In the genomic region with DNA sequence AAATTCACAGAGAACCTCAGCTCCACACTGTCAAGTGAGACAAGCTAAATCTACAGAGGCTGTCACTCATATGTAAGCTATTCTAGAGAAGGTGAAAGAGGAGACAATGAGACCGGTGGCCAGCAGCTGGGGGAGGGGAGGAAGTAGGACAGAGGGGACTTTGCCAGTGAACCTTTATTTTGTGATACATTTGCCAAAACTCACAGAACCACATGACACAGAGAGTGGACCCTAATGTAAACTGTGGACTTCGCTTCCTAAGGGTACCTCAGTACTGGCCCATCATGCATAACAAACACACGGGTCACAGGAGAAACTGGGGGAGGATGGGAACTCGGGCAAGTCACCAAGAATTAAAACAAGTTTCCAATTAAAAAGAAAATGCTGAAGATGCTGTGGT, we compare ENCODE assay signal across 16 mouse cellular contexts. TPM values are rescaled to one million over a fixed set of nuclear protein-coding genes. Genes with fewer than 3 reads are reported as not detected.
A peak's percentile ranks its signal among the peaks of the same experiment; 100 is the strongest.
DNase-seq lines count a peak whose midpoint lies in the region; ATAC-seq and TF ChIP-seq lines count a peak whose summit lies in the region.
"Had no signal": no experiment of that assay in that cellular context is flagged by ENCODE, and none has a peak within 500 bp of the region (broad histone marks: within the 10 kb centered on the region; RNA-seq: fewer than 3 reads in every experiment).

No protein-coding gene starts in this region.

- TF ChIP-seq POLR2A in cortical plate, adult 2 months (IDR thresholded peaks at IDR 0.05; ENCODE audit: extremely low read depth, insufficient read depth, low read length) = no peak

- DNase-seq in hindbrain, embryonic 10.5 days (ENCODE audit: low spot score) = no peak
- DNase-seq in hindbrain, postnatal 0 days (ENCODE audit: low spot score) = no peak
- peak; percentile 77 for DNase-seq in Muller cell, postnatal 12 days (ENCODE audit: inconsistent ontology term)
- DNase-seq in spleen, postnatal 4 days (ENCODE audit: low spot score in 2 of 2) = no peak
- no peak for DNase-seq in frontal cortex, postnatal 25 days (ENCODE audit: low spot score in 2 of 2)
- DNase-seq: adrenal gland, postnatal 10 days; cerebellum, adult 2 months; gastrocnemius, postnatal 36 days; retina, postnatal 1 day had no signal

- no peak overlapping the region for H3K4me3 ChIP-seq in hindbrain, embryonic 10.5 days
- no peak overlapping the region for H3K4me3 ChIP-seq in hindbrain, postnatal 0 days (ENCODE audit: low read length)
- H3K4me3 ChIP-seq in cortical plate, adult 2 months (ENCODE audit: insufficient read depth, low read length) = no peak overlapping the region
- H3K4me3 ChIP-seq in kidney, embryonic 16.5 days (ENCODE audit: low read length) = no peak overlapping the region
- H3K4me3 ChIP-seq: heart, embryonic 13.5 days; hindbrain, embryonic 15.5 days; limb, embryonic 13.5 days; stomach, embryonic 15.5 days had no signal

- H3K27me3 ChIP-seq in hindbrain, embryonic 10.5 days (ENCODE audit: insufficient read depth, poor library complexity, severe bottlenecking) = no peaks in the 10 kb centered on the region
- no peaks in the 10 kb centered on the region for H3K27me3 ChIP-seq in hindbrain, postnatal 0 days (ENCODE audit: insufficient read depth, low read length)
- H3K27me3 ChIP-seq in kidney, embryonic 16.5 days (ENCODE audit: insufficient read depth, low read length) = no peaks in the 10 kb centered on the region
- H3K27me3 ChIP-seq: heart, embryonic 13.5 days; hindbrain, embryonic 15.5 days; limb, embryonic 13.5 days; stomach, embryonic 15.5 days had no signal

- no peak for TF ChIP-seq CTCF in hindbrain, postnatal 0 days (IDR thresholded peaks at IDR 0.05; ENCODE audit: low read depth)
- TF ChIP-seq CTCF in cortical plate, adult 2 months (IDR thresholded peaks at IDR 0.05; ENCODE audit: extremely low read depth, insufficient read depth, low read length) = no peak

- ATAC-seq in hindbrain, postnatal 0 days = no peak
- peak; percentile 65 for ATAC-seq in kidney, embryonic 16.5 days (ENCODE audit: low FRiP score, low TSS enrichment)
- ATAC-seq: CD4-positive, CD25-positive, alpha-beta regulatory T cell, adult 4 months had no signal

- H3K4me1 ChIP-seq in hindbrain, embryonic 10.5 days (replicated peaks) = peaks cover 62% of the 10 kb centered on the region
- H3K4me1 ChIP-seq in hindbrain, postnatal 0 days (ENCODE audit: insufficient read depth, low read length) = peaks cover 31% of the 10 kb centered on the region
- H3K4me1 ChIP-seq in cortical plate, adult 2 months (ENCODE audit: control insufficient read depth, insufficient read depth, low read length) = peaks cover 12% of the 10 kb centered on the region
- peaks cover 73% of the 10 kb centered on the region for H3K4me1 ChIP-seq in kidney, embryonic 16.5 days (ENCODE audit: insufficient read depth, low read length)

- 54% methylated on average over 4 of the region's 4 CpGs for WGBS in hindbrain, embryonic 10.5 days
- 41% methylated on average over 4 of the region's 4 CpGs for WGBS in hindbrain, postnatal 0 days
- WGBS in kidney, embryonic 16.5 days = 13% methylated on average over 4 of the region's 4 CpGs

- no peak overlapping the region for H3K9ac ChIP-seq in hindbrain, postnatal 0 days (replicated peaks; ENCODE audit: low read length)
- H3K9ac ChIP-seq in kidney, embryonic 16.5 days (replicated peaks; ENCODE audit: low read length) = peak overlapping the region; percentile 22; the same call in 1 of the 2 replicates
- H3K9ac ChIP-seq: heart, embryonic 13.5 days; hindbrain, embryonic 15.5 days; limb, embryonic 13.5 days; stomach, embryonic 15.5 days had no signal

- 0 out of 2 replicates have a peak overlapping the region, but pooled peaks have one; percentile 12 for H3K27ac ChIP-seq in hindbrain, embryonic 10.5 days
- H3K27ac ChIP-seq in hindbrain, postnatal 0 days = no peak overlapping the region
- 0 out of 2 replicates have a peak overlapping the region, but pooled peaks have one; percentile 18 for H3K27ac ChIP-seq in cortical plate, adult 2 months (ENCODE audit: insufficient read depth, low read length)
- H3K27ac ChIP-seq in kidney, embryonic 16.5 days (ENCODE audit: low read length) = peak overlapping the region; percentile 77
- H3K27ac ChIP-seq: hindbrain, embryonic 15.5 days had no signal

- H3K36me3 ChIP-seq in hindbrain, embryonic 10.5 days = no peaks in the 10 kb centered on the region; the same call in 1 of the 2 replicates
- H3K36me3 ChIP-seq in hindbrain, postnatal 0 days (ENCODE audit: insufficient read depth, low read length) = no peaks in the 10 kb centered on the region
- H3K36me3 ChIP-seq in kidney, embryonic 16.5 days (ENCODE audit: insufficient read depth, low read length) = no peaks in the 10 kb centered on the region
- H3K36me3 ChIP-seq: hindbrain, embryonic 15.5 days; stomach, embryonic 15.5 days had no signal

- no peak overlapping the region for H3K4me2 ChIP-seq in hindbrain, postnatal 0 days (ENCODE audit: low read depth, low read length)
- no peak overlapping the region; the same call in 1 of the 2 replicates for H3K4me2 ChIP-seq in kidney, embryonic 16.5 days (replicated peaks; ENCODE audit: low read depth, low read length)
- H3K4me2 ChIP-seq: heart, embryonic 13.5 days; hindbrain, embryonic 15.5 days; limb, embryonic 13.5 days; stomach, embryonic 15.5 days had no signal

- no peaks in the 10 kb centered on the region for H3K9me3 ChIP-seq in hindbrain, embryonic 10.5 days
- no peaks in the 10 kb centered on the region for H3K9me3 ChIP-seq in hindbrain, postnatal 0 days (ENCODE audit: low read length)
- H3K9me3 ChIP-seq in kidney, embryonic 16.5 days (ENCODE audit: low read length) = no peaks in the 10 kb centered on the region
- H3K9me3 ChIP-seq: heart, embryonic 13.5 days; hindbrain, embryonic 15.5 days; limb, embryonic 13.5 days; stomach, embryonic 15.5 days had no signal

RNA-seq across cellular contexts. Expression of a gene that starts 17.5 kb away (rescaled TPM):
- 9.9 and 11.3 TPM in 2 replicates for polyA plus RNA-seq in hindbrain, embryonic 10.5 days (2016; fragmentation: Nextera tagmentation; extraction: Ambion mirVana)
- total RNA-seq in hindbrain, postnatal 0 days (2014; rRNA removed) = 201 and 208 TPM in 2 replicates
- 32.8 and 35.9 TPM in 2 replicates for polyA plus RNA-seq in hindbrain, postnatal 0 days (2015; fragmentation: Nextera tagmentation; extraction: Ambion mirVana)
- polyA plus RNA-seq in cortical plate, adult 2 months (2012; rRNA removed) = 90.0 and 94.4 TPM in 2 replicates
- 9.6 and 10.0 TPM in 2 replicates for polyA plus RNA-seq in kidney, embryonic 16.5 days (2015; fragmentation: Nextera tagmentation; extraction: Ambion mirVana)
